Mouse (Mus musculus): Measurements from ENCODE around the gene 5330417C22Rik.

- no peak for TF ChIP-seq CTCF (IDR thresholded peaks at IDR 0.05)
- no peak for TF ChIP-seq EP300 (IDR thresholded peaks at IDR 0.05; ENCODE audit: insufficient read depth, low read depth, low read length)
- no peak for TF ChIP-seq POLR2A (IDR thresholded peaks at IDR 0.05; ENCODE audit: insufficient read depth, low read depth, low read length)
Observed at GRCm38 (mm10) chr3:108475496-108475895, 60.8 kb downstream of the 5330417C22Rik start.
